Mouse (Mus musculus): Measurements from ENCODE around the gene Zfp143.
A peak's percentile ranks its signal among the peaks of the same experiment; 100 is the strongest.
"Not testable (repeated sequence)": the region's sequence is repeated elsewhere in the genome, so short reads cannot be mapped to it uniquely, and the experiment has no call there.

Gene Zfp143

DNA sequence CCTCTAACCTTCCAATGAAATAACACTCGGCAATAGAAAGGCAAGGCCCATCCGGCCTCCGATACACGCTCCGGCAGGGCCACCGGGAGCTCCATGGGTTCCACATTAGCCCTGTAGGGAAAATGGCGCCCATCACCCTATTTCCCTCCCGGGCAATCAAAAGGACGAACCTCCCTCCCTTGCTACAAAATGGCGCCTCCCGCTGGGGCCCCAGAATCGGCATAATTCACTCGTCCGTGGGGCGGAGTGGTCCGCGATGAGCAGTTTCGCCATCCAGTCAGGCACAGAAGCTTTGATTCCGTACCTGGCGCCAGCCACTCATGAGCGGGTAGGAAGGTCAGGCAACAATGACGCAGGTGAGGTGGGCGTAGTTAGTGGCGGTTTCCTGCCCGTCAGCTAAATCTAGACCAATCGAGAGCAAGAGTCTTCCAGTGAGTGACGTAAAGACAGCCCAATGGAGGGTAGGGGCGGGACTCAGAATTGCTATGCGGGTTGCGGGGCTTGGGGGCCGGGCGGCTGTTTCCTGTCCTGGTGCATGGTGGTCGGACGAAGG lies at the start of gene Zfp143:
Zfp143 (plus strand) TSS at position 19 of the 553 bp plus-strand sequence.
- peak; percentile 100 for DNase-seq

DNA sequence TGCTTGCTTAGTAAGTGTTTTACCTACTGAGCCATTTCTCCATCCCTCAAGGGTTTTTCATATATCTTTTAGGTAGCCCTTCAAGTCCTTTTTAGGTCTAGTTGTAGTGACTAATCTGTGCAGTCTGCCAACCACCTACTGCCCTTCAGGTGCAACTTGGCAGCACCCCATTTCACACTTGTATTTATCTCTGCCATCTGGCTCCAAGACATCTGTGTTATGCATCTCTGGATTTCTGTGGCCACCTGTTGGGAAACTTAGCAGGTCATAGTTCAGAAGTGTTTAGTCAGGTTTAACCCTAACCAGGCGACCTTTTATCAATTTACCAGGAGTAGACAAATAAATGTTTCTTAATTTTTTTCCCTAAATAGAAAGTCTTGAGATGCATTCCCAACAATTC lies 49.6 kb upstream of the Zfp143 start:
- no peak for DNase-seq

DNA sequence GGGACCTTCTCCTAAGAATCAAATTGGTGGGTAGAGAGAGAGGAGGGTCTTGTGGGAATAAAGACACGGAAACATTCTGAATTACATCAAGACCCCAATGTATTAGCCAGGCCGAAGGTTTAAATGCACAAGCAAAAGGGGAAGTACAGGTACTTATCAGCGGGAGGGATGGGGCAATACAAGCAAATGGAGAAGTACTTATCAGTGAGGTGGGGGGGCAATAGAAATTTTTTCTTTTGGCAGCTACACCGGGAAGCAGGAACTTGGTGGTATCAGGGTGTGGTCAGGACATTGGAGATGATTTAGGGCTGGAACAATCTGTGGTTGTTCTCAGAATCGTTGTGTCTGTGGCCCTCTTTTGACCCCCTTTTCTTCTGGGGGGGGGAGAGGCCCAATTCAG lies 46.7 kb upstream of the Zfp143 start:
- DNase-seq = no peak

DNA sequence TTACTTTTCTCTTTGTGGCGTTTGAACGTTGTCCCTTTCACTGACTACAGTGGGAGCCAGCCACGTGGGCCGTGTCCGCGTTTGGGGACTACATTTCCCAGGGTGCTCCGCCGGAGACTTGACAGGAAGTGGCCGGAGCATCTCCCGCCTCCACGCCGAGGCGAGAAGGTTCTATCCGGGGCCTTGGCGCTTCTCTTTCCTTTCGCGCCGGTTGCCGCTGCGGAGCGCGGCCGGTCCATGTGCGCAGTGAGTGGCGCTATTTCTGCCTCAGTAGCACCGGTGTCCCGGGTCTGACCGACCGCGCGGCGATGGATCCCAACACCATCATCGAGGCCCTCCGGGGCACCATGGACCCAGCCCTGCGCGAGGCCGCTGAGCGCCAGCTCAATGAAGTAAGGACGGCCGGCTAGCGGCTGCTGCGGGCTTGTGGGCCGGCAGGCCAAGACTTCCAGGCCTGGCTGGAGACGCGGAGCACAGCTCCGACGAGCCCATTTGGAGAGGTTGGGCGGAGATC lies 42.8 kb upstream of the Zfp143 start, which contains the start of gene Ipo7:
Ipo7 (plus strand) TSS at position 158 of the 514 bp plus-strand sequence.
- DNase-seq = peak; percentile 87

DNA sequence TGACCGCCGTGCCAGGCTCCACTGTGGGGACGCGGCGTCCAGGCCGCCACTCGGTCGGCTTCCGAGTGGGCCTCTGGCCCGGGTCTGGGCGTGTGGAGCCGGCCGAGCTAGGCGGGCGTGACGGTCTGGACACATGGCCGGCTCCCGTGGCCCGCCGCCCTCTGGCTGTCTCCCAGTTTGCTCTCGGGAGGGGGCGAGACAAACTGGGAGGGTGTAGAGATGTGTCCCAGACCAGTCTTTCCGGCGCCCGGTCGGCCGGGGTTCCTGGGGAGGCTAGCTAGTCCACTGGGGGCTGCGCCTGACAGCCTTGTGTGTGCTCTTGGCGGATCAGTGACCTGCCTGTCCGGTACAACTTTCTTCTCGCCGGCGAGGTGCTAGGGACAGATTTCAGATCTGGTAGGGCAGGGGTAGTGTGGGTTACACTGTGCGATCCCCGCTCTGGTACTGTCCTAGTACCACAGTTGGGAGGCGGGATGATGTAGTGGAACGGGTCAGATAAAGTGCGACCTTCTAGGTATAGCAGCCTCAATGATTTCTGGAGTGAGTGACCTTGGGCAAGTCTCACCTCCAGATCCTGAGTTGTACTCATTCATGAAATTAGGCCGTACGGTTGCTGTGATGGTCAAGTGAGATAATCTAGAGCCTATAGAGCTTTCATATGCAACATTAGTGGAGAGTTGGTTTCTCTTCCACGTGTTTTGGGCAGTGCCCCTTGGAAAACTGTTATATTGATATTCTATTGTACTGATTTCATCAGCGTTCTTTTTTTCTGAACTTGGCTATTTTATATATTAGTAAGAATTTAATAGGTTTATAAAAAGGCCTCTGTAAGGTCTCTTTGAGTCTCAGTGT lies 42.2 kb upstream of the Zfp143 start:
- peak; percentile 56 for DNase-seq

DNA sequence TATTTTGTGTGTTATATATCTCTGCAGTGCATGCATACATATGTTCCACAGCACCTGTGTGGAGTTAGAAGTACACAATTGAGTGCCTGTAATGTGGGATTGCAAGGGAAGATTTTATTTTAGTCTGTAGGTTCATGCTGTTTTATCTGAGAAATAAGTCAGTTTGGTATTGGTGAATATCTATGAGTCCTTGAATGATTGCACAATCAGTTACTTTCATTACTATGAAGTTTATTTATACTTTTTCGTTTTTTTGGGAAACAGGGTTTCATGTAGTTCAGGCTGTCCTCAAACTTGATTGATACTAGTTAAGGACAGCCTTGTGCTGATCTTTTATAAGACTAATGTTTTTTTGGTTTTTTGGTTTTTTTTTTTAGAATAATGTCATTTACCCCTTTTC lies 37.5 kb upstream of the Zfp143 start:
- no peak for DNase-seq

DNA sequence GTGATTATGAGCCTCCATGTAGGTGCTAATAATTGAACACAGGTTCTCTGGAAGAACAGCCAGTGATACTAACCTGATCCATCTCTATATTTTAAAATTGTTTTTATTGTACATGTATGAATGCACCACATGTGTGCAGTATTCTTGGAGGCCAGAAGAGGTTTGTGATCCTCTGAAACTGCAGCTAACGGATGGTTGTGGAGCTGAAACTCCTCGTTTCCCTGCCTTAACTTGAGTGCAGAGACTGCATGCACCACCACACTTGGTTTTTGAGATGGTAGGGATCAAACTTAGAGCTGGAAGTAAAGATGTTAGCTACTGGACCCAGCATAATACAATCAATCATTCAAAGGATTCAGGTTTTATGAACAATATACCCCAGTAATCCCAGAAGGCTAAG lies 34.4 kb upstream of the Zfp143 start:
- no peak for DNase-seq

DNA sequence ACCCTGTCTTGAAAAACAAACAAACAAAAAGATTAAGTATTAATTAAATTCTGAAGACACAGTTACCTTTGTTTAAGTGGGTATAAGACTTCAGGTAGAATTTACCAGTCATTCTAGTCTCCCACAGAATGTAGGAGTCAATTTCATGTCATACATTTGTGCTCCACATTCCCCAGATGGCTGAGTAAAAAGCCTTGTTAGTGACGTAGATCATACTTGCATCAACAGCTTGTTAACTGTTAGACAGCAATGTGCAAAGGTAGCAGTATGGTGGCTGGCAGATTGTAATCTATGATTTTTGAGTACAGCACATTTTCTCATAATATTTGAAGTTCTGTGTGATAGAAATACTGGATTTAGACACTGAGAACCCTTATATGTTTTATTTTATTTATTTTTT lies 32.2 kb upstream of the Zfp143 start:
- DNase-seq = no peak

DNA sequence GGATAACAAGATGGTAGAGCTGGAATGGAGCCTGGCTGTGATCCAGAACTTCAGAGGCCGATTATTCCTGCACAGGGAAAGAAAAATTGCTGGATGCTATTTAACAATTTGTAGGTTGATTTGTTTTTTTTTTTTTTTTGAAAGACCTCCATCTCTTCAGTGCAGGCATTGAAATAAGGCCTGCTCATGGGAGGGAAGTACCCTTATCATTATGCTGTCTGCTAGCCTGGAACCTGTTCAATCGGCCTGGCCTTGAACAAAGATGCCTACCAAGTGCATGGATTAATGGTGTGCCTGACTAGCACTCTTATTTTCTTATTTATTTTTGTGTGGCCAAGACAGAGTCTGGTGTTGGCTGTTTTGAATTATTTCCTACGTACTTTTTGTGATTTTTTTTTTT lies 30.7 kb upstream of the Zfp143 start:
- DNase-seq = no peak

DNA sequence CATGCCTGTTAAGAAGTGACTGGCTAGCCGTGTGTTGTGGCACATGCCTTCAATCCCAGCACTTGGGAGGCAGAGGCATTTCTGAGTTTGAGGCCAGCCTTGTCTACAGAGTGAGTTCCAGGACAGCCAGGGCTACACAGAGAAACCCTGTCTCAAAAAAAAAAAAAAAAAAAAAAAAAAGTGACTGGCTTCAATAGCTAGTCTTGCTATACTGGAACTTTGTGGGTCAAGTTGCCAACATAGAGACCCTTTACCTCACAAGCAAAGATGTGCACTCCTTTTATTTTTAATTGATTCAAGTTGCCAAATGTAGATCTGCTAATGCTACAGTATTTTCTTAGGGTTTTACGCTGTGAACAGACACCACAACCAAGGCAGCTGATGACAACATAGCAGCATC lies 3.3 kb upstream of the Zfp143 start:
- not testable (repeated sequence) for DNase-seq

DNA sequence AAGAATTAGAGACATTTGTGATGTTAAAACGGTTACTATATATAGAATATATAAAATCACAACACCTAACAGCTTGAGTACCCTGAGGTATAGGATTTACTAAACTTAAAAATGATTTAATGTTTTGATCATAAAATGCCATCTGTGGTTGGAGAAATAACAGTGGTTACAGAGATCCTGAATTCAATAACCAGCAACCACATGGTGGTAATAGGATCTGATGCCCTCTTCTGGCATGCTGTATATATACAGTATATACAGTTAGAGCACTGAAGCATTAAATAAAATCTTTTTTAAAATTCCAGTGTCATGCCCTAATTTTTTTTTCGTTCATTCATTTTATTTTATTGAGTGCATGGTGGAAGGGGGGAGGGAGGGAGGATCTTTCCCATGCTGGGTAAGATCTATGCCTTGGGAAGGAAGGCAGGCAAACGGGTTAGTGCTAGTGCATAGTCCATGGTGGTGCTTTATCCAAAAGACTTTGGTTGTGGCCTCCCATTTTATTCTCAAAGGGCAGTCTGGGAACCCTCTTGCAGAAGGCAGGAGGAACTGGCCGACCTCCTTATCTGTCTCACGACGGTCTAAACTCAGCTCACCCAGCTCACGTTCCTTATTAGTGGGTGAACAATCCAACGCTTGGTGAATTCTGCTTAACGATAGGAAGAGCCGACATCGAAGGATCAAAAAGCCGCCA lies 1.8 kb upstream of the Zfp143 start:
- DNase-seq = no peak

DNA sequence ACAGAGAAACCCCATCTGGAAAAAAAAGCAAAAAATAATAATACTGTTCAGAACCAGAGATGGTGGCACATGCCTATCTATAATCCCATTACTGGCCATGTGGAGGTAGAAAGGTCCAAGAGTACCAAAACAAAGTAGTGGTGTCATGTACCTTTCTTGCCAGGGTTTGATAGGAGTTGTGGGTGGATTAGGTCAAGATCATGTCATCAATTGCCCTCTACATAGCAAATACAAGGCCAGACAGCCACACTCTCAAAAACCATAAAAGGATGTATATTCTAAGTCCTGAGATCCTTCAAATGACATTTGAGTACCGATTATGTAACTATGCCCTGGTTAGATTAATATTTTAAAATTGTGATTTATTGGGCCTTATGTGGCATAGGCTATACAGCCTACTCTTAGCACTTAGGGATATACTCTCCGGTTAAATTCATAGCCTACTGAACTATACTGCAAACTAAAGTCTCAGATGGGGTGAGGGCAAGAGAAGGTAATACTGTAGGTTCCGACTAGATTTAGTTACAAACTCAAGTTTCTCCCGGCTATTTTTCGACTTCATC lies 830 bp upstream of the Zfp143 start:
- peak; percentile 55 for DNase-seq

DNA sequence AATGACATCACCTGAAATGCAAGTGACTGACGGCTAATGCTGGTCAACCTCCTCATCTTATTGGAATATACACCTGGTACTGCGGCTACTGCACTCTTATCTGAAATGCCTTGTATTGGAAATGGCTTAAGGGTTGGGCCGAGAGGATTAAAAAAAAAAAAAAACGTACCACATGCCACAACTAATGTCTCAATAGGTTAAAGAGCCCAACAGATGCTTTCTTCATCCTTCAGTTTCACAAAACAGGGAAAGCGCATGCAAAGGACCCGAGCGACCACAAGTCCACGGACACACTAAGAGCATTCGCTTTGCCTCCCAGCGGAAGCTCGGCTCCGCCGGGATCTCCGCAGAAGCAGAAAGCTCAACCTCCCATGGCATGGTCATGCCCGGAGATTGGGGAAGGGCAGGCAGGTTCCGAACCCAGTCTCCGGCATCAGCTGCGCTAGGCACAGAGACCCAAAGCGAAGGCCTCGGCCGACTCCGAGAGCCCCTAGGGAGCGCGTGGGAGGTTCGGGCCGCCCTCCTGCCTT lies 283 bp upstream of the Zfp143 start:
- no peak for DNase-seq

DNA sequence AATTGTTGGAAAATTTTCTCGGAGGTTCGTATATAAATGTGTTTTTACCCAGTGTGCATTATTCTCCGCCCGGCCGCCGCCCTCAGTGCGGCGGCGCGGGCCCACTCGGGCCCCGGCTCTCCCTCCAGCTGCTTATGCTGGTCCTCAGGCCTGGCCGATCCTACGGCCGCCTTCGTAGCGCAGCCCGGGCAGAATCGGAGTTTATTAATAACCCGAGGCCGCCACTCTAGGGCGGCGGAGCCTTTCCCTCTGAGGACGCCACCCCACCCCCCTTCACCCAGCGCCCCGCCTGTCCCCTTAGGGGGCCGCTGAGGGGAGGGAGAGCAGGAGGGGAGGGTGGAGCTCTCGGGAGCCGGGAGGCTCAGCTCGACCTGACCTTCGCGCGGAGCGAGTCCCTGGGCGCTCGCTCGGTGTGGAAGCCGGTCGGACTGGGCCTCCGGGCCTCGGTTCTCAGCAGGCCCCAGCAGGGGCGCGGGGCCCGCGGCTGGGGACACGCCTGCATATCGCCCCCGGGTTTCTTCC lies 796 bp downstream of the Zfp143 start:
- peak; percentile 83 for DNase-seq

DNA sequence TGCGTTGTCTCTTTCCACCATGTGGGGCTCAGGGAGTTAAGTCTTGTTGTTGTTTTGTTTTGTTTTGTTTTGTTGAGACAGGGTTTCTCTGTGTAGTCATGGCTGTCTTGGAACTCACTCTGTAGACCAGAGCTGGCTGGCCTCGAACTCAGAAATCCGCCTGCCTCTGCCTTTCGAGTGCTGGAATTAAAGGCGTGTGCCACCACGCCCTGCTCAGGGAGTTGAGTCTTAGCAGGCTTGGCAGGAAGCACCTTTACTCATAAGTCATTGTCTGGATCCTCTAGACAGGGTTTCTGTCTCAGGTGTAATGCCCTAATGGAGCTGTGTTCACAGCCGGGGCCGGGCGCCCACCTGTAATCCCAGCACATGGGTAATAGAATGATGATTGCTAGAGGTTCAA lies 2.7 kb downstream of the Zfp143 start:
- no peak for DNase-seq

DNA sequence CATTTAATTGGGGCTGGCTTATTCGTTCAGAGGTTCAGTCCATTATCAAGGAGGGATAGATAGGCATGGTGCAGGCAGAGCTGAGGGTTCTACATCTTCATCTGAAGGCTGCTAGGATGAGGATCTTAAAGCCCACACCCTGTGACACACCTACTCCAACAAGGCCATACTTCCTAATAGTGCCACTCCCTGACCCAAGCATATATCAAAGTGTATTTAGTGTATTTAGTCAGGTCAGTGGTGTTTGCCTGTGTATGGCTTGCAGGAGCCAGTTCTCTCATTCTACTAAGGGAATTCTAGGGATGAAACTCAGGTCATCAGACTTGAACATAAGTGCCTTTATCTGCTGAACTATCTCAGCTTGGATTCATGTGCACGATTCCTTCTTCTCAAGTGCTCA lies 8.1 kb downstream of the Zfp143 start:
- no peak for DNase-seq

DNA sequence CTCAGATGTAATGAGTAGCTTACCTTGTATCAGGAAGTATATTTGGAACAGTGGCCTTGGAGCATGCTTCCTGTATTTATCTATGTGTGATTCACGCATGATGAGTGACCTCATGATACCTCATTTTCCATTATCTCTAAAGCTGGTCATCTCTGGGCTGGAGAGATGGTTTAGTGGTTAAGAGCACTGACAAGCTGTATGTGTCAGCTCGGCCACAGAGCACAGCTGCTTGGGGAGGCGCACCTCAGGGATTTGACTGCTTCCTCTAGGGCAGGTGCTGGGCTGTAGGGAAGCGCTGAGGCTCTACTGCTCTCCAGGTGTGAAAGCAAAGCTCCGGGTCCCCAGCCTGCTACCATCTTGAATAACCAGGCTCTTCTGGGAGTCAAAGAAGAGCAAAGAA lies 17.2 kb downstream of the Zfp143 start:
- no peak for DNase-seq

DNA sequence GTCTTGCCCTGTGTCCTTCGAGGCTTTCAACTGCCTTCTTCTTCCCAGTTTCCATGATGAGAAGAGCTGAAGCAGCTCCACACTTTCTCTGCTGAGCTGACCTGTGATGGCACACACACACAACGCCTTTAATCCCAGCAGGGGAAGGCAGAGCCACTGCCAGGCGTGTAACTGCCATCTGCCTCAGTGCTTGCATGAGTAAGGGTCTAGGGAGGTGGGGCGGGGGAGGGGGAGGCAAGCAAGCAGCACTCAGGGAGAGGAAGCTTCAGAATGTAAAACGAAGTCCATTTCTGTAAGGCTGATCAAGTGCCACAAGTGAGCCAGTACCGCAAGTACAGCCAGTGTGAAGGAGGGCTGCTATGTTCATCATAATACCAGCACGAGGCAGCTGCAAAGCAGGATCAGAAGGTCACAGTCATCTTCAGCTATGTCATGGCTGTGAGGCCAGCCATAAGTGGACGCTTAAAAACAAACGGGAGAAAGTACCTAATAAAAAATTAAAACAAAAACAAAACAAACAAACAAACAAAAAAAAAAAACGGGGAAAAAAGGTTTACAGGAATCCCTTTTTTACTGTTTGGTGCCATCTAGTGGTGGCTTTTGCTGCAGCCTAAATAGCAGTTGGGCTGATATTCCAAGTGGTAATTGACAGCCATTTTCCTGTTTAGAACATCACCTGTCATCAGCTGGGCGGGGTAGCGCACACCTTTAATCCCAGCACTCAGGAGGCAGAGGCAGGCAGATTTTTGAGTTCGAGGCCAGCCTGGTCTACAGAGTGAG lies 22.6 kb downstream of the Zfp143 start:
- peak; percentile 60 for DNase-seq

DNA sequence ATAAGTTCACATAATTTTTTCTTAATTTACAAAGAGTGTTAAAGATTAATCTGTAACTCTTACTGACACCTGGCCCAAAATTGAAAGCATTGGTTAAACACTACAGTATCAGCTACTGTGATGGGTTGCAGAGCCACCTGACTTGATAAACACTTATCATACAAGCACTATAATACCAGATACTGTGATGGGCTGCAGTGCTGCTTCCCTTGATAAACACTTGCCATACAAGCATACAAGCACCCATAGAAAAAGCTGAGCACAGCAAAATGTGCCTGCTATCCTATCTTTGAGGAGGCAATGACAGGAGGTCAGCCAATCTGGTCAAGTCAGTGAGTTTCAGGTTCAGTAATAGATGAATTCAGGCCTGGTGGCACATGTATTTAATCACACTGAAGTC lies 24.2 kb downstream of the Zfp143 start:
- no peak for DNase-seq

DNA sequence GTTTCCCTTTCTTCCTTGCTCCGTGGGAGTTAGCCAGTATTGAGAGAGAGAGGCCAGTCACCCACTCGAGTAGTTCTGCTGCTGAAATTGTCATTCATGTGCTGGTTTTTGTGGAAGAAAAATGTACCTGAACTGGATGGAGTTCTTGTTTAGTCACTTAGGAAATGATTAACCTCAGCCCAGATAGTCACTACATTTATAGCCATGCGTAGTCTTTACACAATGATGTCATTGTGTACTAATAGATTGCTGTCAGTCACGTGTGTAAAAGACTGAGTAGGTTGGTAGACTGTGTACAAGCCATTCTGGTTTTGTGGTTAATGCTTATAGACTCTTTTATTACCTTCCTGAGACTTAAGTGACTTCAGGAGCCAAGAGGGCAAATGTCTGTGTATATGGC lies 26.9 kb downstream of the Zfp143 start:
- no peak for DNase-seq

DNA sequence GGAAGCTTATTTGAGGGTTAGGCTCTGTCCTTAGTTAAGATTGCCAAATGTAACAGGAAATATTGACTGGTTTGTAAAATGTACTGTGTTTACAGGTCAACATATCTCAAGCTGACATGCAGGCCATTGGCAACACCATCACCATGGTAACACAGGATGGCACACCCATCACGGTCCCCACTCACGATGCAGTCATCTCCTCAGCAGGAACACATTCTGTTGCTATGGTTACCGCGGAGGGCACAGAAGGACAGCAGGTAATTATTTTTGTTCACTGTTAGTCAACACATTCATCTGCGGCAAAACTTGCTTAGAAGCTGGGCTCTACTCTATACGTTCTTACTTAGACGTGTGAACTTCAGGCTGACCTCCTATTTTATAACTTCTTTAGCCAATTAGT lies 30.7 kb downstream of the Zfp143 start:
- DNase-seq = no peak

DNA sequence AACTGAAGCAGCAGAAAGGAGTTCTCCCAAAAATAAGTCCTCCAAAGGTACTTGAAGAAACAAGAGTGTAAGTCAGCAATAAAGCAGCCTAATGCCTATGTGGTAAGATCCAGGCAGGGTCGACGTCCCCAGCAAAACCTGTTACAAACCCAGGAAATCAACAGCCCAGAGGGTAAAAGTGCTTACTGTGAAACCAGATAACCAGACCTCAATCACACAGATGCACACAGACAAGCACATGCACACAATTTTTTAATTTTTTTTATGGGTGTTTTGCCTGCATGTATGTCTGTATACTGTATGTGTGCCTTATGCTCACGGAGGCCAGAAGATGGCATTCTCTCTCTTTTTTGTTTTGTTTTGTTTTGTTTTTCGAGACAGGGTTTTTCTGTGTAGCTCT lies 35.3 kb downstream of the Zfp143 start:
- DNase-seq = no peak
